Mouse (Mus musculus): Measurements from ENCODE around the gene Kcnq1. TPM values are rescaled to one million over a fixed set of nuclear protein-coding genes. Genes with fewer than 3 reads are reported as not detected.

The Kcnq1 gene
- polyA plus RNA-seq, 1 experiment from 2014 or later = 0.05 TPM

GRCm38 (mm10) chr7:143437894-143438581 is 331.9 kb downstream of the Kcnq1 start:
- ChIA-PET POLR2A (no interaction called here), CTCF (no interaction called here)
- in situ Hi-C loops (cut with MboI; ENCODE audit: low pct_unique_long_range_greater_than_20kb) = no loop called here
- no peak for DNase-seq (ENCODE audit: low read depth, low spot score)
- ATAC-seq = no peak
- no peak for TF ChIP-seq CTCF (IDR thresholded peaks at IDR 0.05)
- no peaks in the 10 kb centered on the region for H3K27me3 ChIP-seq

GRCm38 (mm10) chr7:143438965-143439364 is 332.8 kb downstream of the Kcnq1 start:
- CTCF ChIA-PET = no interaction called here
- no peak for ATAC-seq
- H3K27me3 ChIP-seq = no peaks in the 10 kb centered on the region

DNA sequence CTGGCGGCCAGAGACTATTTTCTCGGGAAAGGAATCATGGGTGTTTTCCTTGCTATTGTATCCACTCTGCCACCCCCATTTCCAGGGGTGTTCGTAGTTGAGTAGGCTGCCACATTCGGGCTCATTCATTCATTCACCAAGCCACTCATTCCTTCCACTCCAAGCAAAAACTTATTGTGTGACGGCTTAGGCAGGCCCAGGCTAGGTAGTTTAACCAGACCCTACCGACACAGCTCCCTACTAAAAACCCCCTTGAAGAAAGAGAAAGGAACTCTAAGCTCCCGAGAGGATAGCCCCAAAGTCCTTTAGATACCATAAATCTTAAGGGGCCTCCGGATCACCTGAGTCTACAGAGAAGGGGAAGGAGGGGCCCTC is 338.4 kb downstream of the Kcnq1 start:
- no peaks in the 10 kb centered on the region for H3K27me3 ChIP-seq
- ChIA-PET CTCF (no interaction called here), POLR2A (no interaction called here)
- ATAC-seq (no peak), DNase-seq (ENCODE audit: low read depth, low spot score) (no peak)
- no peak for TF ChIP-seq CTCF (IDR thresholded peaks at IDR 0.05)
- in situ Hi-C loops (cut with MboI; ENCODE audit: low pct_unique_long_range_greater_than_20kb) = no loop called here

More at GRCm38 (mm10) chr7:143438965-143439364, 332.8 kb downstream of the Kcnq1 start:
- no peak for TF ChIP-seq CTCF (IDR thresholded peaks at IDR 0.05)
- DNase-seq (ENCODE audit: low read depth, low spot score) = no peak
- in situ Hi-C loops (cut with MboI; ENCODE audit: low pct_unique_long_range_greater_than_20kb) = no loop called here
- POLR2A ChIA-PET = interaction anchor here (0.6 kb wide), 1 partner anchor 585 kb away, joined by 6 read pairs; no protein-coding TSS in a partner anchor

DNA sequence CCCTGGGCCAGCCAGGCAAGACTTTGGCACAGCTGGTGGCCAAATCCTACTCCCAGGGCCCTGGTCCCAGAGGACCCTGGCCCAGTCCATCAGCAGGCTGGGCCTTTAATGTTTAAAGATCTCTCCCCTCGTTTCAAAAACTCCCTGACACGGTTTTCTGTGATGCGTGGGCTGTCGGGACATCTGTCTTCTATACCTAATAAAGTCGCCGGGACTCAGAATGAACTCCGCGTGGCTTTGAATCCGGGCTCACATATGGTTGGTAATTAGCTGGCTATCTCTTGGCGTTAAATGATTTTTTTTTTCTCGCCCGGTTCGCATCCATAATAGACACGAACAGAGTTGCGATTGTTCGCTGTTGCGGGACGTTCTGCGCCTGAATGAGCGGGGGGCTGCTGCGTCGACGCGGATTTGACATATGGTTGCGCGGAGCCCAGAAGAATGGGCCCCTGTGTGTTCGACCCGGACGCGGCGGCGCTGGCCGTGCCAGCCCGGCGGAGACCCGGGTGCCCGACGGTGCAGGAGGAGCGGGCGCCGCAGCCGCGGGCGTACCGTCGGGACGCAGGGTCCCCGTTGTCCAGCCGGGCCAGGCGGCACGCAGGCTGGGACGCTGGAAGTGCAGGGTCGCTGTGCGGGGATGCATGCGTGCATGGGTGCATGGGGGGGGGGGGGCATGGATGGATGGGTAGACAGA is 338.9 kb downstream of the Kcnq1 start:
- in situ Hi-C loops (cut with MboI; ENCODE audit: low pct_unique_long_range_greater_than_20kb) = no loop called here
- POLR2A ChIA-PET = no interaction called here
- no peak for ATAC-seq
- TF ChIP-seq CTCF (IDR thresholded peaks at IDR 0.05) = no peak
- no peaks in the 10 kb centered on the region for H3K27me3 ChIP-seq
- CTCF ChIA-PET = no interaction called here
- DNase-seq (ENCODE audit: low read depth, low spot score) = no peak

DNA sequence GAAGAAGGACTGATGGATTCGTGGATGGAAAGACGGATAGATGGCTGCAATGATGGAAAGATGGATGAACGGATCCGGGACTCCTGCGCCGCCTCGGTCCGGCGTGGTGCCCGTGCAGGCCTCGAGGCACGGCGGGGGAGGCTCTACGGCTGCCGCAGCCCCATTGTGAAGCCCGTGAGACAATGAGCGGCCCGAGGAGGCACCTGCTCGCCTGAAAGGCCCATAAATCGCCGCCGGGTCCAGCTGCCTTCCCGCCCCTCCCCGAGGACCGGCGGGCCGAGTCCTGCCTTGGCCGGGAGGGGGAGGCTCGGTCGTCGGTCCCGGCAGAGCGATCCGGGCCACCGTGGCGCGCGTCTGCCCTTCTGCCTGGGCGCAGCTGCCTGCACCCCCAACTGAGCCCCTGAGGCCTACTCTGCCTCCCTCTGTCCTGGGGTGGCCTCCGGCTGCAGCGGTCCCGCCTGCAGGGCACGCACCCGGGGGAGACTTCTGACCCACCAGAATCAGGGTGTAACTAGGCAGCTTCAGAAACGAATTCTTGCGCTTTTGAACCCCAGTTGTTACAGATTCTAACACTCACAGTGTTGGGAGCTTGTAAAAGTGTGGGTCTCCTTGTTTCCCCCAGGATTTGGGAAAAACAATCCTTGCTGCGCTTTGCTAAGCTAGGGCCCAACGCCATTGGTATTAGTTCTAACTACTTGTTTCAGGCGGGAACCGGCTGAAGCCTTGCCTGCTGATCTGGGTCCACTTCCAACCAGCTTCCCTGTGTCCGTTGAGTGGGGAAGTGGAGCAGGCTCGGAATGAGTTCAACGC is 339.7 kb downstream of the Kcnq1 start:
- ChIA-PET CTCF (no interaction called here), POLR2A (no interaction called here)
- DNase-seq (ENCODE audit: low read depth, low spot score) (no peak), ATAC-seq (no peak)
- no peaks in the 10 kb centered on the region for H3K27me3 ChIP-seq
- in situ Hi-C loops (cut with MboI; ENCODE audit: low pct_unique_long_range_greater_than_20kb) = no loop called here
- no peak for TF ChIP-seq CTCF (IDR thresholded peaks at IDR 0.05)

DNA sequence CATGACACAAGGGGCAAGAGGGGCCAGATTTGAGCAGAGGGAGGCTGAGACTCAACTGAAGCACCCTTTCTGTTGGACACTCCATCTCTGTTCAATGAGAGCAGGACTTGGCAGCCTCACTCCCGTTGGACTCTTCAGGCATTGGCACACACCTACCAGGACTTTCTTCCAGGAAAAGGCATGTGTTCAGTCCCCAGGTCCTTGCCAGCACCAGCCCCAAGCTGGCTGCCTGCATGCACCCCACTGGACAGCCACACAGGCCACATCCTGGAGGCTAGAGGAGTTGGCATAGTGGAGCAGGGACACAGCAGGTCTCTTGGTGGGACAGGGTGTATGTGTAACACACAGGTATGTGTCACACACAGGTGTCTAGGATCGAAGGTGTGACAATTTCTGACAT is 341.0 kb downstream of the Kcnq1 start:
- CTCF ChIA-PET = interaction anchor here (1.3 kb wide), 1 partner anchor 19 kb away, joined by 3 read pairs; no protein-coding TSS in a partner anchor
- in situ Hi-C loops (cut with MboI; ENCODE audit: low pct_unique_long_range_greater_than_20kb) = no loop called here

GRCm38 (mm10) chr7:143458963-143459331 is 352.8 kb downstream of the Kcnq1 start:
- no peaks in the 10 kb centered on the region for H3K27me3 ChIP-seq
- ChIA-PET POLR2A (no interaction called here), CTCF (interaction anchor here (1.0 to 2.1 kb wide), 2 partner anchors 7 to 305 kb away, joined by 4 to 5 read pairs; no protein-coding TSS in a partner anchor)
- TF ChIP-seq CTCF (IDR thresholded peaks at IDR 0.05) = no peak
- DNase-seq (ENCODE audit: low read depth, low spot score) (no peak), ATAC-seq (no peak)
- in situ Hi-C loops (cut with MboI; ENCODE audit: low pct_unique_long_range_greater_than_20kb) = loop anchor here (25.0 kb wide), 1 partner anchor 472 kb away; no protein-coding TSS in a partner anchor

More for the DNA sequence above, 341.0 kb downstream of the Kcnq1 start:
- no peak for TF ChIP-seq CTCF (IDR thresholded peaks at IDR 0.05)
- no peak for ATAC-seq
- POLR2A ChIA-PET = no interaction called here
- DNase-seq (ENCODE audit: low read depth, low spot score) = no peak
- no peaks in the 10 kb centered on the region for H3K27me3 ChIP-seq

DNA sequence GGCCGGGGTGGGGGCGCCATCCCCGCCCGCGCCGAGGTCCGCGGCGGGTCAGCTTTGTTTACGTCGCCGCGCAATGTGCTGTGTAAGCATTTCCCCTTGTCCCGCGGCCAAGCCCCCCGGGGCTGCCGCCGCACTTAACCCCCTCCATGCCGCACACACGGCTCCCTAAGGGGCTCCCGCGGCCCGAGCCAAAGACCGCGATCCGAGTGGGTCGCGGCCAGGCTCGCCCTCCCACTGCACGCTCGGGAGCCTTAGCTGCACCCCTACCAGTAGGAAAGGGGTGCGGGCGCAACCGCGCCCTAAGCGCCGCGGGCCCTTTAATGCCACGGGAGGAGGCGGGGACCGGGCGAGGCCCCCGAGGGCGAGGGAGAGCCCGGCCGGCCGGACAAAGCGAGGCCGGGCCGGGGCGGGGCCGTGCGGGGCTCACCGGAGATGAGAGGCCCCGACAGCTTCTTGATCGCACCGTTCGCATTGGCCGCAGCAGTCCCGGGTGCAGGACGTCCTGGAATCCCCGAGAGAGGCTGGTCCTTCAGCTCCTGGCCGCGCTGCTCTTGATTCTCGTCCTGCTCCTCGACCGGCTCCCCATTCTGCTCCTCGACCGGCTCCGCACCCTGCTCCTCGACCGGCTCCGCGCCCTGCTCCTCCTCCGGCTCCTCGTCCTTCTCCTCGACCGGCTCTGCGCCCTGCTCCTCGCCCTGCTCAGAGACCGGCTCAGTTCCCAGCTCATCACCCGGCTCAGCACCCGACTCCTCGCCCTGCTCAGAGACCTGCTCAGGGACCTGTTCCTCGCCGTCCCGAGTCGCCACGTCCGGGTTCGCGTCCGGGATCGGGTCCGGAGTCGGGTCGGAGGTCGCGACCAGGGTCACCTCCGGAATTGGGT is 353.4 kb downstream of the Kcnq1 start:
- CTCF ChIA-PET = interaction anchor here (0.9 kb wide), 1 partner anchor 11 kb away, joined by 3 read pairs; no protein-coding TSS in a partner anchor
- in situ Hi-C loops (cut with MboI; ENCODE audit: low pct_unique_long_range_greater_than_20kb) = loop anchor here (25.0 kb wide), 1 partner anchor 472 kb away; no protein-coding TSS in a partner anchor
- POLR2A ChIA-PET = no interaction called here
- TF ChIP-seq CTCF (IDR thresholded peaks at IDR 0.05) = no peak
- no peaks in the 10 kb centered on the region for H3K27me3 ChIP-seq
- no peak for ATAC-seq
- no peak for DNase-seq (ENCODE audit: low read depth, low spot score)

GRCm38 (mm10) chr7:143460217-143460834 is 354.2 kb downstream of the Kcnq1 start:
- in situ Hi-C loops (cut with MboI; ENCODE audit: low pct_unique_long_range_greater_than_20kb) = loop anchor here (25.0 kb wide), 1 partner anchor 473 kb away; no protein-coding TSS in a partner anchor
- ATAC-seq (no peak), DNase-seq (ENCODE audit: low read depth, low spot score) (no peak)
- CTCF ChIA-PET = interaction anchor here (0.9 kb wide), 1 partner anchor 10 kb away, joined by 3 read pairs; no protein-coding TSS in a partner anchor
- POLR2A ChIA-PET = no interaction called here
- no peak for TF ChIP-seq CTCF (IDR thresholded peaks at IDR 0.05)
- H3K27me3 ChIP-seq = no peaks in the 10 kb centered on the region

Measured in Patski (cell line).